Mouse (Mus musculus): ENCODE measurements around the gene Hspa5.
"Not testable (repeated sequence)": the region's sequence is repeated elsewhere in the genome, so short reads cannot be mapped to it uniquely, and the experiment has no call there.

Hspa5 gene

DNA sequence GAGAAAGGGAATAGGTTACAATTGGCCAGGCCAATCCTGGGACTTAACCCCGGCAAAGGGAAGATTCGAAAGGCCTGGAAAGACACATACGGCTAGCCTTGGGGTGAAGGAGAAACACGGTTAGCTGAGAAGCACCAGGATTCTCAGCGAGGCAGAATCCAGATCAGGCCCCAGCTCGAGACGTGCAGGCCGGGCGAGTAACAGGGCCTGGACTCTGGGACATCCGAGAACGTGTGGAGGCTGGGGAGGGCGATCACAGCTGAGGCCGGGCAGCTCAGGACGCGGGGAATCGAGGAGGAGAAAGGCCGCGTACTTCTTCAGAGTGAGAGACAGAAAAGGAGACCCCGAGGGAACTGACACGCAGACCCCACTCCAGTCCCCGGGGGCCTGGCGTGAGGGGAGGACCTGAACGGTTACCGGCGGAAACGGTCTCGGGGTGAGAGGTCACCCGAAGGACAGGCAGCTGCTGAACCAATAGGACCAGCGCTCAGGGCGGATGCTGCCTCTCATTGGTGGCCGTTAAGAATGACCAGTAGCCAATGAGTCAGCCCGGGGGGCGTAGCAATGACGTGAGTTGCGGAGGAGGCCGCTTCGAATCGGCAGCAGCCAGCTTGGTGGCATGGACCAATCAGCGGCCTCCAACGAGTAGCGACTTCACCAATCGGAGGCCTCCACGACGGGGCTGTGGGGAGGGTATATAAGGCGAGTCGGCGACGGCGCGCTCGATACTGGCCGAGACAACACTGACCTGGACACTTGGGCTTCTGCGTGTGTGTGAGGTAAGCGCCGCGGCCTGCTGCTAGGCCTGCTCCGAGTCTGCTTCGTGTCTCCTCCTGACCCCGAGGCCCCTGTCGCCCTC, at the start of gene Hspa5:
TSS of gene Hspa5 (plus strand) at position 603 of the 859 bp plus-strand sequence.
- peak; percentile 99 to 100 for DNase-seq (ENCODE audit: low spot score in 2 of 2)

DNA sequence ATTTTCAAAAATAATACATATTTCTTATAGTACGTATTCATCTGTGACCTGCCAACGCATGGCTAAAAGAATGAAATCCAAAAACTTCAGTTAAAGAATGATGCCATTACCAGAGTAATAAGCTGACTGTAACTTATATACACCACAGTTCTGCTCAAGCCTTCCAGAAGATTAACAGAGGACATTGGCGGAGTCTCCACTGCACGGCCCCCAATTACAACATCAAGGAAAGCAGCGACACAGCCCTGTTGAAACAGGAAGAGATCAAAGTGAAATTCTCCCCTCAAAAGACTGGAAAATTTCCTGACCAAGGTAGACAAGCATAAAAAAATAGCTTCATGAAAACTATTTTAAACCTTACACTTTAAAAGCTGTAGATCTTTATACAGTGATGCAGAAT, 46.5 kb upstream of the Hspa5 start:
- no peak for DNase-seq (ENCODE audit: low spot score in 2 of 2)

DNA sequence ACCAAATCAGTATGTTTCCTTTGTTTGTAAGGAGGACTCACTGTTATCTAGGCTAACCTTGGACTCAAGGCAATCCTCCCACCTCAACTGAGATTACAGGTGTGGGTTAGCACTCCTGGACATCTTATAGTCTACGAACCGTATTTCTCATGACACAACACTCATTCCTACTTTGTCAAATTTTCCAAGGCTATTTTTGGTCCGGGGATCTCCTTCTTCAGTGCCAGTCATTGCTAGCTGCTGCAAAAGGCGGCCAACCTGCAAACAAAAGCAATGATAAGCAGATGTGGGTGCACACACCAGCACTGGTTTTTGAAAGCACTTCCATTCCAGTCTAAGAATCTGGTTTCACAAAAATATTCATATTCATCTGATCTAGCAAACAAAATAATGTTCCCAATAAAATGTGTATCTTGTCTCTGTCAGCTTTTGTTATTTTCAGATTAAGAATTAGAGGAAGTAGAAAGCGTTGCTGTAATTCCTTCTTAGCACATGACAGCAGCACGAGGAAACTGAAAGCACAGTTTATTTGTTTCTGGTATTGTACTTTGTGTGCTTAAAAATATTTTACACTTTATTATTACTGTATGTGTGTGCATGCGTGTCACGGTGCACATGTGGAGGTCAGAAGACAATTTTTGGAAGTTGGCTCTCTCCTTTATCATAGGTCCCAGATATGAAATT, 44.6 kb upstream of the Hspa5 start:
- DNase-seq (ENCODE audit: low spot score in 2 of 2): no peak

DNA sequence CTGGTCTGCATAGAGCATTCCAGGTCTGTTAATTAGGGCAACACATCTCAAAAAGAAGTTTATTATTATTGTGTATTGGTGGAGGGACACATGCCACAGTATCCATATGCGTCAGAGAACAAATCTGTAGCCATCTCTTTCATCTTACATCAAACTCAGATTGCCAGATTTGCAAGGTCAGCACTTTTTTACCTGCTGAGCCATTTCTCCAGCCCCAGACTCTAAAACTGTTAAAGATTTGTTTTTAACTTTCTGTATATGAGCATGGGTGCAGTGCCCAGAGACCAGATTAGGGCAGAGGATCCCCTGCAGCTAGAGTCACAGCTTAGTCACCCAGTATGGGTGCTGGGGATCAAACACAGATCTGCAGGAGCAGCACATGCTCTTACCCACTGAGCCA, 35.1 kb upstream of the Hspa5 start:
- no peak for DNase-seq (ENCODE audit: low spot score in 2 of 2)

DNA sequence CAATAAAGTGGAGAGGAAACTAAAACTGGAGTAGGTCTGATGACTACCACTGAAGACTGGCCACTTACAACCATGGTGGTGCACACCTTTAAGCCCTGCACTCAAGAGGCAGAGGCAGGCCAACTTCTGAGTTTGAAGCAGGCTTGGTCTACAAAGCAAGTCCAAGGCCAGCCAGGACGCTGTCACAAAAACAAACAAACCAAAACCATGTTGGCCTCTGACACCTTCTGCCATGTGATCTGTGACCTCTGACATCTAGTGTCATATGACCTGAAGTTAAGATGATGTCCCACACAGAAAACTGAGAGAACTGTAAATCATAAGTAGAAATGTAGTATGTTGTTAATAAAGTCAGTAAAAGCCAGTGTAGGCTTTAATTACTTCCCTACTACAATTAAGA, 33.9 kb upstream of the Hspa5 start:
- no peak for DNase-seq (ENCODE audit: low spot score in 2 of 2)

DNA sequence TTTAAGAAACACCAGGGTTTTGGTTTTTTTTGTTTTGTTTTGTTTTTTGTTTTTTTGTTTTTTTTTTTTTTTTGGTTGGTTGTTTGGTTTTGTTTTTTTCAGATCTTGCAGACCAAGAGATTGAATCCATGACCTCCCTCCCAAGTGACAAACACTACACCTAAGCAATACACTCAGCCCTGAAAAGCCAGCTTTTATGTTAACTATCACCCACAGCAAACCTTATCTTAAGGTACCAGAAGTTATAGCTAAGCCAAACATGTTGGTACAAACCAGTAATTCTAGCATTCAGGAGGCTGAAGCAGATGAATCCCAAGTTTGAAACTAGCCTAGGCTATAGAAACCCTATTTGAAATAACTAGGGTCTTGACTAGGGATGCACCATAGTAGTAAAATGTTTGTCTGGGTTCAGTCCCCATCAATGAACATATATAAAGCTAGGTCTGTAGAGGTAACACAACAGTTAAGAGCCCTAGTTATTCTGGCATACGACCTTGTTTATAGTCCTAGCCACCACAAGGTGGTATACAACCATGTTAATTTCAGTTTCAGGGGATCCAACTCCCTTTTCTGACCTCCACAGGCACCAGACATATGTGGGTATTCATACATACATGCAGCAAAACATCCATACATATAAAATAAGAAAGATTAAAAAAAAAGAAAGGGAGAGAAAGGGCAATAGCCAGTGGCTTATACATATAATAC, 31.9 kb upstream of the Hspa5 start:
- DNase-seq (ENCODE audit: low spot score in 2 of 2): no peak

DNA sequence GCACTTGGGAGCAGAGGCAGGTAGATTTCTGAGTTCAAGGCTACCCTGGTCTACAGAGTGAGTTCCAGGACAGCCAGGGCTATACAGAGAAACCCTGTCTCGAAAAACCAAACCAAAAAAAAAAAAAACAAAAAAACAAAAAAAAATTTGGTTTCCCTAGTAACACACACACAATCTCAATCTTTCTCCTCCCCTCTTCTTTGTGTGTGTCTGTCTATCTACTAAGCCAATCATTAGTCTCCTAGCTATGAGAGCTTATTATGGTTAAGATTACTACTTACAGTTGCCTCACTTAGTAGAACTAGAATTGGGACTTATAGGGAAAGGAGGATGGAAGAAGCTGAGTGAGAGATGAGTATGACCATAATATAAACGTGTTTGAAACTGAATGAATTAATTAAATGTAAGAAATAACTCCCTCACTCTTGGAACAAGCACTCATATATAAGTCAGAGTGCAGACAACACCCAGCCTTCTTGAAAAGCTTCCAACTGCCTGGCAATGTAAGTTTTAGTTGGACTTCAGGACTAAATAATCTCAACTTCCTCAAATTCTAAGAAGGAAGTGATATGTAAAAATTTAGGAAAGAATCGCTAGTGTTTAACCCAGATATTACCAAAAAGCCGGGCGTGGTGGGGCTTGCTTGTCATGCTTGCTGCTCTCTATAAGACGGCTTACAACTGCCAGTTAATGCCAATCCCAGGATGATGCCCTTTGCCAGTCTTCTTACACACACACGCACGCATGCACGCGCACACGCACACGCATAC, 30.2 kb upstream of the Hspa5 start:
- no peak for DNase-seq (ENCODE audit: low spot score in 2 of 2)

DNA sequence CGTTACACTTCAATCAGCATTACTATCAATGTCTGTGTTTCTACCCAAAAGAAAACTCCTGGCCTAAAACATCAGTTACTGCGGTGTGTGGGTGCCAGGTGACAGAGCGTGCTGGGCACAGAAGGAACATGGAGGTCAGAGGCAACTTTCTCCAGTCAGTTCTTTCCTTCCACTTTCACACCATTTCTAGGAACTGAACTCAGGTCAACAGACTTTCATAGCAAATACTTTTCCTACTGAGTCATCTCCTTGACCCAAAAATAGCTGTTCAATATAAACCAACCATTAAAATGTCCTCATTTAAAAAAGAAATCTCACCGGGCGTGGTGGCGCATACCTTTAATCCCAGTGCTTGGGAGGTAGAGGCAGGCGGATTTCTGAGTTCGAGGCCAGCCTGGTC, 29.1 kb upstream of the Hspa5 start:
- DNase-seq (ENCODE audit: low spot score in 2 of 2): no peak

DNA sequence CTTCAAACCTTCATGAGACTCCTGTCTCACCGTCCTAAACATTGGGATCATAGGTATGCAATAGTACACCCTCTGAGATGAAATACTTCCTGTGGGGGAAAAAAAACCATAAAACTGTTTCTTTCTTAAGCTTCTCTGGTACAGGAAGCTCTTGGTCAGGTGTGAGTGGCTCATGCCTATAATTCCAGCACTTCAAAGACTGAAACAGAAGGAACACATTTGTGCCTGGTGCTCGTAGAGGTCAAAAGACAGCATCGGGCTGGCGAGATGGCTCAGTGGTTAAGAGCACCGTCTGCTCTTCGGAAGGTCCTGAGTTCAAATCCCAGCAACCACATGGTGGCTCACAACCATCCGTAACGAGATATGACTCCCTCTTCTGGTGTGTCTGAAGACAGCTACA, 27.3 kb upstream of the Hspa5 start:
- DNase-seq (ENCODE audit: low spot score in 2 of 2): no peak

DNA sequence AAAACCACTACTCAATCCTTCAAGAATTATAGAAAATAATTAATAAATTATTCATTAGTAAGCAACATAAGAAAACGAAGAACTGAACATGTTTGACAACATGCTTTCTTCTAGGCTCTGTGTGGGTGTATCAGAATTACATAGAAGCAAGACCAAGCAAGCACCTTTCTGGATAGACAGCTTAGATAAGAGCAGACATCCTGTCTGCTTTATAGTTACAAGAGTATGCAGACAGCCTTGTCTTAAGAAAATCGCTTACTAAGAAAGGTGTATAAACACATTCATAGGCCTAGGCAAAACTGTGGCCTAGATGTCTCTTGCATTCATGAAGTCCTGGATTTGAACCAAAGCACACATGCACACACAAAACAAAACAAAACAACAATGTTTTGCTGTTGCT, 26.1 kb upstream of the Hspa5 start:
- no peak for DNase-seq (ENCODE audit: low spot score in 2 of 2)

DNA sequence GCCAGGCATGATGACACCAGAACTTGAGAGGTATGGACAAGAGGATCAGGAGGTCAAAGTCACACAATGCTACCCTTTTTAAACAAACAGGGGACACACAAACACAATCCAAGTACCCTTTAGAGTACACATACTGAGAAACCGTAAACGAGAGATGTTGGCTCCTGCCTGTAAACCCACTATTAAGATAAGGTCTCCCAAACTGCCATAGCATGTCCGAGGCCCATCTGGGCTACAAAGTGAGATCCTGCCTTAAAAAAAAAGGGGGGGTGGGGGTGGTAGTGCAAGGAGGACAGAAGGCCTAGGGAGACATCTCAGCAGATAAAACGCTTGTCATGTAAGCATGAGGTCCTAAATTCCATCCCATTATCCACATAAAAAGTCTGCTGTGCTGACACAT, 23.3 kb upstream of the Hspa5 start:
- no peak for DNase-seq (ENCODE audit: low spot score in 2 of 2)

DNA sequence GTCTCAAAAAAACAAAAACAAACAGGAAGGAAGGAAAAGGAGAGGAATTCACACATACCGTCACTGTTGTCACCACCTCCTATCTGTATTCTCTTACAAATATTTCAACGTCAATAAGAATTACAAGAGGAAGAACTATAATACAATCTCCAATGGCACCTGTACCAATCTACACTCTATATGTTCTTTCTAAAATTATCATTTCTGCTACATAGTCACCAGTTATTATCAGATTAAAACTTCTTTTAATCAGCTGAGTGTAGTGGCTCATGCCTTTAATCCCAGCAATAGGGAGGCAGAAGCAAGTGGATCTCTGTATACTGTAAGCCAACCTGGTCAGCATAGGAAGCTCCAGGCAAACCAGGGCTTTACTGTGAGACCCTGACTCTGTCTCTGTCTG, 21.5 kb upstream of the Hspa5 start:
- DNase-seq (ENCODE audit: low spot score in 2 of 2): no peak

DNA sequence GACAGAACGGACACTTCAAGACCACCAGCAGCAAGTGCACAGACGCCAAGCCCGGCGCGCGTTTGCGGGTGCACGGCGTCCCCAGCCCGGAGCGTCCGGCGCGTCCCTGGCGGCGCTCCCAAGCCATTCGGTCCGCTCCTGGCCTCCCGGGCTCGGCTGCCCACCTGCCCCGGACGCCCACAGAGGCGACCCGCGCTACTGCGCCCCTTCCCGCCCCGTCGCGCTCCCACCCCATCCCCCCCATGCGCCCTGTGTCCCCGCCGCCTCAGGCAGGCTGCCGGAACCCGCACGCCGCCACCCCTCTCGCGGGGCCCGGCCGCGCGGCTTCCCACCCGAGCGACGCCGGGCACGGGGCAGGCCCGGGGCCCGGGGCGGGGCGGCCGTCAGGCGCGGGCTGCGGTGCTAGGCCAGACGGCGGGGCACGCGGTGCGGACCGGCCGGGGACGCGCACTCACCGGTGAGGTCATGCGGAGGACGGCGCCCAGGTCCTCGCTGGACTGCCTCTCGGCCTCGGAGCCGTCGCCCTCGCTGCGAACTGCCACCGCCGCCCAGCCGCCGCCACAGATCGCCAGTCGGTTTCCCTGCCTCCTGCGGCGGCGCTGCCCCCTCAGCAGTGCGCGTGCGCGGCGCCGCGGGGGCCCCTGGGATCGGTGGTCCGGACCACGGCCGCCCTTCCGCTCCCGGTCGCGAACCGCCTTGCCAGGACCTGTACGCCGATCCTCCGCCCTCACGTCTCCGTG, 17.8 kb upstream of the Hspa5 start:
- DNase-seq (ENCODE audit: low spot score in 2 of 2): peak; percentile 71 to 79

DNA sequence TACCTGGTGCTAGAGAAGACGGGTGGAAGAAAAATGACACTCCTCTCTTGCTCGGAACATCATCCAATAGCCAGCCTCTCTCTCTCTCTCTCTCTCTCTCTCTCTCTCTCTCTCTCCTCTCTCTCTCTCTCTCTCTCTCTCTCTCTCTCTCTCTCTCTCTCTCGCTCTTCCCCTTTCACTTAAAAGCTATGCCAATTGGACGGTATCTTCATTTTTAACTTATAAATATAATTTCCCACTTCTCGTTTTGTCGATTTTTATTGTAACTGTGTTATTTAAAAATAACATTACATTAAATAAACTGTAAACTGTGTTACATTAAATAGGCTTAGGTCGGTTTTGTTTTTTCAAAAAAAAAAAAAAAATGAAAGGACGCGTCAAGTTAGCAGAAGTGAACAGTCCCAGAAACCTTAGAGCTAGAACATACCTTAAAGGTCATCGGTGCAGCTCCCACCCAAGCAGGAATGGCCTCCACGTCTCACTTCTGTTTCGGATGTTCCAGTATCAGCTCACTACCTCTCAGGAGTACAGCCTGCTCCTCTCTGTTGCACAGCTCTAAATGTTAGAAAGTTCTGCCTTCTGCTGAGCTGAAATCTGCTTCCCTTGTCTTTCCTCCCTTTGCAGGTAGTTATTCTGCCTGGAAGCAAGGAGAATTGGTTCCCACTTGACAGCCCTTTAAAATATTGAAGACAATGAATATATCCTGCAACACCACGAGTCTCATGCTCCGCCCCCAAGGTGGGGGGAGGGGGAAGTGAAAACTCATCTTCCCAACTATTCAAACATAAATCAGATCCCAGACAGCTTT, 17.0 kb upstream of the Hspa5 start, which contains the start of gene Gapvd1:
TSS of gene Gapvd1 (minus strand) at position 682 of the 808 bp plus-strand sequence.
- DNase-seq (ENCODE audit: low spot score in 2 of 2): peak in 1 of 2 experiments; percentile 35

DNA sequence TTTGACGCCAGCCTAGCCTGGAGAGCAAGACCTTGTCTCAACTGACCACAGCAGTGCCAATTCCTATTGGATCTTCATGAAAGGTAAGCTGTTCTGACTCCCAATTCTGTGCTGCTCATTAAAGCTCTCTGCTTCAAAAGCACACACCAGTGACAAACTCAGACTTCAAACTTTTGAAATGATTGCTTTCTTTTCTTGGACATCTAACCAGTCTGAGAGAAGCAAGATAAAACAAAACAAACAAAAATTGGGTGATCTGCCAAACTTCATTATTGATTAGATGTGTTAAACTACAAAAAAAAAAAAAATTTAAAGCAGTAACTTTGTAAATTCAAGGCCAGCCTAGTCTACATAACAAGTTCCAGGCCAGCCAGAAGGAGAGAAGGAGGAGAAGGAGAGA, 14.4 kb upstream of the Hspa5 start:
- DNase-seq (ENCODE audit: low spot score in 2 of 2): no peak

DNA sequence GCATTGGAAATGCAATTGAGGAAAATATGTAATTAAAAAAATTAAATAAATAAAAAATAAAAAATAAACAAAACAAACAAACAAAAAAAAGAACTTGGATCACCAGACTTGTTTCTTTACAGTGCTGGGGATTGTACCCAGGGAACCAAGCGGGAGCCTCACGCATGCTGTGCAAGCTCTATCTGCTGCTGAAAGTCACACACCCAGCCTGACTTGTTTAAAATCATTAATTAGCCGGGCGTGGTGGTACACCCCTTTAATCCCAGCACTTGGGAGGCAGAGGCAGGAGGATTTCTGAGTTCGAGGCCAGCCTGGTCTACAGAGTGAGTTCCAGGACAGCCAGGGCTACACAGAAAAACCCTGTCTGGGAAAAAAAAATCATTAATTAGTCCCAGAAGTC, 10.5 kb upstream of the Hspa5 start:
- DNase-seq (ENCODE audit: low spot score in 2 of 2): not testable (repeated sequence)

DNA sequence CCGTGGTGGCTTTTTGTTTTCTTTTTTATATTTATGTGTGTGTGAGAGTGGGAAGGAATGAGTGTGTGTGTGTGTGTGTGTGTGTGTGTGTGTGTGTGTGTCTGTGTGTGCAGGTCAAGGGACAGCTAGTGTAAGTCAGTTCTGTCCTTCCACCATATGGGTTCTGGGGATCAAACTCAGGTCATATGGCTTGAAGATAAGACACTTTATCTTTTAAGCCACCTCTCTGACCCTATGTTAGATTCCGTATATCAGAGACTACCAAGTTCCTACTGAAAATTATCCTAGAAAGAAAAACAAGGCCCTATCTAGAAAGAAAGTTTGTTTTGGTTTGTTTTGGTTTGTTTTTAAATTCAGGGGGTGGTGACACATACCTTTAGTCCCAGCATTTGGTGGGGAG, 9.6 kb upstream of the Hspa5 start:
- DNase-seq (ENCODE audit: low spot score in 2 of 2): no peak

DNA sequence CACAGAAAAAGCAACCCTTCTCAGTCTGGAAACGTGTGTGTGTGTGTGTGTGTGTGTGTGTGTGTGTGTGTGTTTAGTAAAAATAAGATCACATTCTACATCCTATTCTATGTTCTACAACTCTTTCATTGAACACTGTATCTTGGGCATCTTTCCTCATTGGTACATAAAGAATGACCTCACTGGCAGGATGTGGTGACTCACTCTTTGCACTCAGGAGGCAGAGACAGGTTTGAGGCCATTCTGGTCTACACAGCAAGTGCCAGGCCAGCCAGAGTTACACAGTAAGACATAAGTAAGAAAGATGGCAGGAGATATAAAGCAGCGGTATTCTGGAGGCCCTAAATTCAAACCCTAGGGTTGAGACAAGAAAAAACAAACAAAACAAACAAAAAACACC, 8.9 kb upstream of the Hspa5 start:
- DNase-seq (ENCODE audit: low spot score in 2 of 2): no peak

DNA sequence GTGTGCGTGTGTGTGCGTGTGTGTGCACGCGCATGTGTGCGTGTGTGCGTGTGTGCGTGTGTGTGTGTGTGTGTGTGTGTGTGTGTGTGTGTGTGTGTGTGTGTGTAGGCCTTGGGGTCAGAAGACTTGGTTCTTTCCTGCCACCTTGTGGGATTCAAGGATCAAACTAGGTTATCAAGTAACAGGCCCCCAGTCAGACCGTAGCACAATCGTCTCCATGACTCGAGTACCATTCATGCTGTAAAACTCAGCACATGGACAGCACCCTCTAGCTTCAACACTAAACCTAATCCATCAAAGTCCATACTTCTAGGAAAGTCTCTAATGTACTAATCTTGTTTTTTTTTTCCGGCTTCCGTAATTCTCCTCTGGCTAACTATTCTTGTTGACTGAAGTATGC, 7.0 kb upstream of the Hspa5 start:
- no peak for DNase-seq (ENCODE audit: low spot score in 2 of 2)

DNA sequence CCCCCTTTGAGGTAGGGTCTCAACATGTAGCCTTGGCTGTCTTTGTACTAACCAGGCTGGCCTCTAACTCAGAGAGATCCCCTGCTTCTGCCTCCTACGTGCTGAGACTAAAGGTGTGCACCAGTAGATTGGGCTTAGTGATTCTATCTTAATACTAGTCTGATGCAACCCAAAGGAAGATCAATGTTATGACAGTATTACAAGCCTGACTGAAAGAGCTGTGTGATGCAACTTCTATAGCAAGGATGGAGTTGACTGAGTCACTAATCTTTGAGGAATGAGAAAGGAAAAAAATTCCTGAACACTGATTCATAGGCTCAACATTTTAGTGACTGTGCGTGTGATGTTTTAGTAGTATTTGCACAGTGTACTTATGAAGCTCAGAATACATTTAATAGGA, 1.7 kb upstream of the Hspa5 start:
- no peak for DNase-seq (ENCODE audit: low spot score in 2 of 2)

Measured in right cerebral cortex, adult 2 months (tissue).